Mouse (Mus musculus): ENCODE results near the gene Nr0b2. TPM values are rescaled to one million over a fixed set of nuclear protein-coding genes. Genes with fewer than 3 reads are reported as not detected.

The Nr0b2 gene
- 14.8 and 32.2 TPM in 2 replicates for polyA plus RNA-seq (2012; rRNA removed)

GRCm38 (mm10) chr4:133552768-133553447 lies at the start of gene Nr0b2:
Nr0b2 (plus strand) TSS chr4:133553376.

GRCm38 (mm10) chr4:133518601-133519368 lies 34.4 kb upstream of the Nr0b2 start, which contains the start of gene Kdf1:
Kdf1 (plus strand) TSS chr4:133518963.

GRCm38 (mm10) chr4:133545272-133546231 lies 7.6 kb upstream of the Nr0b2 start, which contains the start of gene Nudc:
Nudc (minus strand) TSS chr4:133545996.

GRCm38 (mm10) chr4:133574070-133574842 lies 21.1 kb downstream of the Nr0b2 start, which contains the start of gene Gpatch3:
Gpatch3 (plus strand) TSS chr4:133574745.

GRCm38 (mm10) chr4:133584059-133584951 lies 31.1 kb downstream of the Nr0b2 start, which contains the start of gene Gpn2:
Gpn2 (plus strand) TSS chr4:133584362.

GRCm38 (mm10) chr4:133601721-133602218 lies 48.6 kb downstream of the Nr0b2 start, which contains the start of gene Sfn:
Sfn (minus strand) TSS chr4:133602168.

Other genes starting within 250 kb of the Nr0b2 start
- 25.4 and 25.7 TPM in 2 replicates for gene Wdtc1, start 199.9 kb upstream of the Nr0b2 start, polyA plus RNA-seq (2012; rRNA removed)
- gene Slc9a1, start 183.7 kb upstream of the Nr0b2 start, polyA plus RNA-seq (2012; rRNA removed): 114 and 144 TPM in 2 replicates
- 15.0 and 35.0 TPM in 2 replicates for gene Tent5b, start 73.2 kb upstream of the Nr0b2 start, polyA plus RNA-seq (2012; rRNA removed)
- 9.6 and 21.2 TPM in 2 replicates for gene Trnp1, start 54.8 kb upstream of the Nr0b2 start, polyA plus RNA-seq (2012; rRNA removed)
- 33.3 and 37.0 TPM in 2 replicates for gene Kdf1, start 34.4 kb upstream of the Nr0b2 start, polyA plus RNA-seq (2012; rRNA removed)
- 10.3 TPM in 2 replicates for gene Nudc, start 7.4 kb upstream of the Nr0b2 start, polyA plus RNA-seq (2012; rRNA removed)
- gene Gpatch3, start 21.4 kb downstream of the Nr0b2 start, polyA plus RNA-seq (2012; rRNA removed): 3.0 and 4.2 TPM in 2 replicates
- gene Gpn2, start 31.0 kb downstream of the Nr0b2 start, polyA plus RNA-seq (2012; rRNA removed): 26.8 and 39.3 TPM in 2 replicates
- gene Sfn, start 48.8 kb downstream of the Nr0b2 start, polyA plus RNA-seq (2012; rRNA removed): 216 and 251 TPM in 2 replicates
- 16.2 and 20.2 TPM in 2 replicates for gene Zdhhc18, start 96.8 kb downstream of the Nr0b2 start, polyA plus RNA-seq (2012; rRNA removed)
- gene Pigv, start 119.3 kb downstream of the Nr0b2 start, polyA plus RNA-seq (2012; rRNA removed): 5.0 and 5.5 TPM in 2 replicates
- 16.7 and 22.6 TPM in 2 replicates for gene Arid1a, start 203.4 kb downstream of the Nr0b2 start, polyA plus RNA-seq (2012; rRNA removed)

Data from stomach, adult 2 months (tissue).